Mouse (Mus musculus) common myeloid progenitor, adult 5-6 weeks (primary cell): ENCODE results near the gene Zfp618. TPM values are rescaled to one million over a fixed set of nuclear protein-coding genes. Genes with fewer than 3 reads are reported as not detected.

Experiments
- ATAC-seq: replicated peaks from 2 replicates; pipeline ENCODE4 v1.8.0; 2016; ENCODE audit warnings: low read depth, mild to moderate bottlenecking, moderate TSS enrichment, inconsistent platforms; ENCODE audit not compliant: poor library complexity, severe bottlenecking
- total RNA-seq: library from RNA; stranded (forward); fragments of 200-1000, 187-1606 nt; gene quantifications from 2 replicates; pipeline ENCODE4 v1.2.3, GENCODE M21; 2017

Zfp618 gene
- total RNA-seq, 1 experiment from 2014 or later = 0.32 TPM

DNA sequence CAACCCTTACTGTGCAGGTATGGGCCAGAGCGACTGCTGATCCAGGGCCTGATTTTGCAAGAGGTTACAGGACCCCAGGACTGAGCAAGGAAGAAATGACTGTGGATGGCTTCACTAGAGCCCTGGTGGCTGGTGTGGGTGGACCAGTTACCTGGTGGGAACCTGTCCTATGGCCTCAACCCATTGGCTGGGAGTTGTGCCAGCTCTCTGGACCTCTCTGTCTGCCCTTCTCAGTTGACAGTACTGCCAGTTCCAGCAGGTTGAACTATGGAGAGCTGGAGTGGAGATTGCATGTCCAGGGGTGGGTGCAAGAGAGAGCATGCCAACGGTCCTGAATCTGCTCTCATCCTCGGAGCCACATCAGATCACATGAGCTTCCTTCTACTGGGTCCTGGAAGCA lies 60.9 kb downstream of the Zfp618 start:
- ATAC-seq = no peak

- ATAC-seq = no peak
Observed at GRCm38 (mm10) chr4:63027451-63027850, 62.1 kb downstream of the Zfp618 start.

GRCm38 (mm10) chr4:63030157-63030556 lies 64.8 kb downstream of the Zfp618 start:
- no peak for ATAC-seq

DNA sequence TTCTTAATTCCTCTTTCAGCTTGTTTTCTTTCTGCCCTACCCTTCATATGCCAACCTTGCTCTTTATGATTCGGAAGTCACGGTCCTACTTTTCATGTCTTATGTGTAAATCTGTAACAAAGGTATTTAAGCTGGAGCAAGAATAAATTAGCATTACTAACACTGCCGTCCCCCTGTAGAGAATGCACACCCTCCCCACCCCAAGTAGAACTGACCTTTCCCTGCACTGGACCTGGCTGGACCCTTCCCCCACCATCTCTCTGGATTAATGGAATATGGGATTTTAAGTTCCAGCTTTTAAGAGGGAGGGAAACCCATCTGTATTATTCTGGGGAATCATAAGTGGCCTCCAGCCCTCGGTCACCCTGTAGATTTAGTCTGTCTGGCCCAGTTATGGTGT lies 65.9 kb downstream of the Zfp618 start:
- no peak for ATAC-seq

DNA sequence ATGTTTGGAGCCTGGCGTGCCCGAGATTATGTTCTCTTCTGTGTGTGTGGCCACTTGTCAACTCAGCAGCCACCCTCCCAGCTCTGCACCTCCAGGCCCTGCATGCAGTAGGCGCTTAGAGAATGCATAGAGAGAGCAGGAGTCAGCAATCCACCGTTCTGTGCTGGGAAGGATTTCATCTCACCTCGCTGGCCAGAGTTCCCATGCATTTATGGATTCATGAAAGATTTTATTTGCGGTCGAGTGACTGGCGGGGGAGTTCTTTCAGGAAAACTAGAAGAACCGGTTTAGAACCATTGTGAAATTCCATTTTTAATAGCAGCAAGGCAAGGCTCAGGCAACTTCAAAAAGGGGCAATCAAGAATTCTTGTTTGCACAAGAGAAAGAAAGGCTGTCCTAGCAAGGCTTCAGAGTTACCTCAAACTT lies 67.2 kb downstream of the Zfp618 start:
- no peak for ATAC-seq

DNA sequence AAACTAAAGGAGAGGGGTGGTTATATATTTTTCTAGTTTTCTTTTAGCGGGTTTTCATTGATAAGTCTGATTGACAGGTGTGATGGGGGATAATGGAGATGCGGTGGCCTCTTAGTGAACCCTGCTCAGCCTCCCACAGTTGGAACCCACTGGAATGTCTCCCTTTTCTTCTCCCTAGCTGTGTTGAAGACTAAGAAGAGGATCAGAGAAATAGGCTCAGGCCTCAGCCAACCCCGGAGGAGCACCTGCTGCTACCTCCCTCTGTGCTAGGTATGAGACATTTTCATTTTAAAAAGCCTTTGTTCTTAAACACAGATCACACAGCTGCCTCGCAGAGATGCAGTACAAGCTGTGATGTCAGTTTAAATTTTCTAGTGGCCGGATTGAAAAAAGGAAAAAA lies 68.4 kb downstream of the Zfp618 start:
- ATAC-seq = no peak

- ATAC-seq = no peak
Observed at GRCm38 (mm10) chr4:63035991-63036390, 70.6 kb downstream of the Zfp618 start.

GRCm38 (mm10) chr4:63036790-63037189 lies 71.4 kb downstream of the Zfp618 start:
- no peak for ATAC-seq

DNA sequence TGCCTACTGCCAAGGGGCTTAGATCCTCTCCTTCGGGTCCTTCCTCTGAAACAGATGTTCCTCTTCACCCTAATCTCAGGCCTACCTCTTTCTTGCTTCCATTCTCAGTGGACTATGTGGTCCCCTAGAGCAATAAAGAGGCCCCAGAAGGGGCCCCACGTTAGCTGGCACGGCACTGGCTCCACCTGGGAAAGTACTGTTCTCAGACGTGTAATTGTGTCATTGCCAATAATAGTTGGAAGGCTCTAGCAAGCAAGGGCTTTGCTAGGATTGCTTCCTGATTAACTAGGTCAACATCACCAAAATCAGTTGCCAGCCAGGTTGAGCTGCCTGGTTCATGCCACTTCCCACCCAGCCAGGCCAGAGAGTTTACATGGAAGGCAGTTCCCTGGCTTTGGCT lies 72.2 kb downstream of the Zfp618 start:
- no peak for ATAC-seq

DNA sequence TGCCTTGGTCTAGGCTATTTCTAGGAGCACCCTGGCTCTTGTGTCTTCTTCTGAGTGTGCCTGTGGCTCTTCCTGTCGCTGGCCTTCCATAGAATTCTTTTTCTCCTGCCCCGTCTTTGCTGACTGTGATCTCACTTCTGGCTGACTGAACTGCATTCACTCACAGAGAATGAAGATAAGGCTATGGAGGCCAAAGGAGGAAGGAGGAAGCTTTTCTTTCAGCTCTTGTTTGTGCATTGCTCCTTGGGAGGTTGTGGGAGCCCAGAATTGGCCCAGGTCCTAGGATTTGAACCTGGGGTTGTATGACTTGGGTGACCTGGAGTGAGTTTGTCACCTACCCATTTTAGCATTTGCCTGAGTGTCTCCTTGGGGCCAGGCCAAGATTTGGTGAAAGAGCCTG lies 72.9 kb downstream of the Zfp618 start:
- no peak for ATAC-seq

- ATAC-seq = no peak
Observed at GRCm38 (mm10) chr4:63038937-63039336, 73.6 kb downstream of the Zfp618 start.

DNA sequence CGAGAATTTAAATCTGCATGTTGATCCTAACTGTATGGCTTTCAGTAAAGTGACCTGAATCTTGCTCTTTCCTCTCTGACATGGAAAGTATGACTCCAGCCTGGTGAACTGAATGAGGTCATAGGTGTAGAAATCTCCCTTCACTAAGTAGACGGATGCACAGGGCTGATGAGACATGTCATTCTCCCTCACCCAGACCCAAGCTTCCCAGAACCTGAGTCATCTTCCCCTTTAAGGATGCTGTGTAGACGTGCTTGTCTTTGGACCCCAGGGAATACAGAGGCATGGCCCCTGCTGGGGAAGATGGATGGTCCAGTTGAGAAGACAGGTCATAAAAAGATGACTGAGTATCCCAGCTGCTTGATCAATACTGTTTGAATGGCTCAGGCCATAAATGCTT lies 83.2 kb downstream of the Zfp618 start:
- no peak for ATAC-seq

- peak; percentile 84 for ATAC-seq
Observed at GRCm38 (mm10) chr4:63049596-63050318, 84.4 kb downstream of the Zfp618 start.

DNA sequence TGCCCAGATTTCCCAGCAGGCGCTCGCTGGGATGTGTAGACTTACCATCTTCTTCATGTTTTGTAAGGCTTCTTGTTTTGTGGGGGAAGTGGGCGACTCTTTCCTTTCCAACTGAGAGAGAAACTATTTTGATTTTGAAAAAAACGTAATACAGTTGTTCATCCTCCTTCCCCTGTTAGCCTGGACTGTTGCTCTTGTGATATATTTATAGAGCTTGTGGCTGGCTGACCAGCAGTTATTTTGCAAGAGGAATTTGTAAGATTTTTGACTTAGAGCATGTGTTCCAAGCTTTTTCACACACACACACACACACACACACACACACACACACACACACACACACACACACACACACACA lies 84.9 kb downstream of the Zfp618 start:
- ATAC-seq = 0 out of 2 replicates have a peak, but pooled peaks have one; percentile 42

DNA sequence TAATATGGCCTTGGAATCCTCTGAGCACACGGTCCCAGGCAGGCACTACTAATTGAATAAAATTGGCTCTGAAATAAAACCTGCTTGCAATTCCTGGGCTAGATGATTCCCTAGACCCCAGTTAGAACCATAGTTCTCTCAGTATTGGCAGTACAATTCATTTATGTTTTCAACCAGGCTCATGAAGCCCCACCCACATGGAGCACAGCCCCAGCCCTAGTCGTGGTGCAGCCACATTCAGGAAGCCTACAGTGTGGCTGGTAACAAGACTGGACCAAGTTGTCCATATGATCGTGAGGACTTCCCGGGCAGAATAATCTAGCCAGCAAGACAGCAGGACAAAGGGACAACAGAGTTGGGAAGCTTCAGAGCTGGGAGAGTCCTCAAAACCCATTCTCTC lies 85.6 kb downstream of the Zfp618 start:
- no peak for ATAC-seq

GRCm38 (mm10) chr4:63051940-63052661 lies 86.7 kb downstream of the Zfp618 start:
- ATAC-seq = no peak

DNA sequence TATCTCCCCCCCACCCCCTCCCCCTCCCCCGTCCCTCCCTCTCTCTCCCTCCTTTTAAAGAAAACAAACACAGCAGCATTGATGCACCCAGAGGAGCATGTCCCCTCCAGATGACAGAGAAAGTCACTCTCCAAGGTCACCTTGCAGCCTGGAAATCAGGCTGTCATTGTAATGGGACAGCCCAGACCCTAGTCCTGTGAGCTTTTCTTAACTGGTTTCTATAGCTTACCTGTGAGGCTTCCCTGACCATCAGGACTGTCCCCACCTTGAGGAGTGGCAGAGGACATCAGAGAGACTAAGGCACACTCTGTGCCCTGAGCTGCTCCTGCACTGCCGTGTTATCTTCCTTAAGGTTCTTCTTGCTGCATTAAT lies 87.3 kb downstream of the Zfp618 start:
- ATAC-seq = no peak

DNA sequence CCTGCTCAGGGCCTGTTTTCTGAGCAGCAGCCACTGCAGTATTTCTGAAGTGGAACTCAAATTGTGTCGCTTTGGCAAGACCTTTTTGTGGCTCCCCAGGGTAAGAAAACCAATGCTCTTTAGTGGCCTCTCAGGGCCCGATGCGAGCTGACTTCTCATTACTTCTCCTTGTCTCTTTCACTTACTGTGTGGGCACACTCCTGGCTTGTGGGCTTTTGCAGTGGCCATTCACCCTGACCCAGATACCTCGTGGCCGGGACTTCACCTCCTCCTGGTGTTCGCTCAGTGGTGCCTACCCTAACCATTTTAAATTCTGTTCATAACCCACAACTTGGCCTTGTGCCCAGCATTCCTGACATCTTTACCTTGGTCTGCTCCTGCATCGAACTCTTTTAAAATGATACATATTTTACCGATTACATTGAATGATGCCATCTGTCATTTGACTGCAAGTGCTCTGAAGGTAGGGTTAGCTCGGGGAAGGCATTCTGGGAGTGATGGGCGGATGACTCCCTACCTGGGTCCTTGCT lies 89.9 kb downstream of the Zfp618 start:
- ATAC-seq = no peak

DNA sequence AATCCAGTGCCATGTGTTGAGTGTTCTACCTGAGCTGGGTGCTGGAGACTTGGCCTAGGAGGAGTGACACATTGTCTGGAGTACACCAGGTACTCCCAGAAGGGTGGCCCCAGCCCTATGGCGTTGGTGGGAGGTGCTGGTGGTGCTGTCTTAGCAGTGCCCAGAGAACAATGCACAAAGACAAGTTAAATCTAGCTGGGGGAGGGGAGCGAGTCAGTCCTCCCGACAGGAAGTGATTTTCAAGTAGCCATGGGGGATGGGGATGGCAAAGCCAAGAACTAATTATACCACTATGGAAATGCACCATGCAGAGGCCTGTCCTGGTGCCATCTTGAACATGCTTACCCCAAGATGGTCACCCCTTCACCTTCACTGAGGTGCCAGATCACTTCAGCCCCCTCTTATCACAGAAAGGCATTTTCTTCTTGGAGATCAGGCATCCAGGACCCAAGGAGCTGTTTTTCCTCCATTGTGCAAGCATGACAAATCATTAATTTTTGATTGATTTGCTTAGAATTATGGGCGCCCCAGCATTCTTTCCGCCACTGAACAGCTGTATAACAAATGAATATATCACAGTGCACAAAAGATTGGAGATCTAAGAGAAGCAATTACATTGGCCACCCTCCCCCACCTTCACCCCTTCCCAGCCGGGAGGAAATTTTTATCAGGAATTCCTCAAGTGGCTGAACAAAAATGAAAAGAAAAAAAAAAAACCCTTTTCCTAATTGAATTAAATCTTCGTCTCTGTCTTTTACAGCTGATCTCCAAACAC lies 91.5 kb downstream of the Zfp618 start:
- no peak for ATAC-seq

GRCm38 (mm10) chr4:63057581-63057980 lies 92.2 kb downstream of the Zfp618 start:
- ATAC-seq = no peak

DNA sequence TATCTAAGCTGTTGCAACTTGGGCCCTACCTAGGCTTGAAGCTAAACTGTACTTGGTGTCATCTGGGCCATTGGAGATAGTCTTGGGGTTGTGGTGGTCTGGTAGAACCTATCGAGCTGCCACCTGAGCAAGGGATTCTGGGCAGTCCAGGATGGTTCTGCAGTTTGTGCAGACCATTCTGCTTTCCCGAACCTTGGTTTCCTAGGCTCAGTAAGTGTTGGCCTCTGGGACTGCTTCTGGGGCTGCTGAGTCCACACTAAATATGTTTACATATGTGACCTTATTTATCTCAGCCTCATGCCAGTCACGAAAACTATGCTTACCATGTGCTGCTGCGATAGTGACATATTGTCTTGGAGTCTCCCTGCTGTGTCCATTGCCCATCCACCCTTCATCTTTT lies 93.3 kb downstream of the Zfp618 start:
- no peak for ATAC-seq
